Mouse (Mus musculus): Measurements from ENCODE around the gene Paqr3. TPM values are rescaled to one million over a fixed set of nuclear protein-coding genes. Genes with fewer than 3 reads are reported as not detected.

Paqr3 gene
- total RNA-seq, 2 experiments from 2014 or later = 26.4 to 27.4 TPM

GRCm38 (mm10) chr5:97087030-97087630 lies 24.3 kb downstream of the Paqr3 start:
- no peak for DNase-seq (ENCODE audit: low spot score in 2 of 2)

- DNase-seq (ENCODE audit: low spot score in 2 of 2) = no peak
These were observed 26.3 kb downstream of the Paqr3 start for GRCm38 (mm10) chr5:97085071-97085470.

GRCm38 (mm10) chr5:97084541-97084940 lies 26.9 kb downstream of the Paqr3 start:
- DNase-seq (ENCODE audit: low spot score in 2 of 2) = no peak

GRCm38 (mm10) chr5:97083701-97084100 lies 27.7 kb downstream of the Paqr3 start:
- DNase-seq (ENCODE audit: low spot score in 2 of 2) = no peak

- DNase-seq (ENCODE audit: low spot score in 2 of 2) = peak in 1 of 2 experiments; percentile 52
These were observed 29.9 kb downstream of the Paqr3 start for GRCm38 (mm10) chr5:97081481-97081880.

- DNase-seq (ENCODE audit: low spot score in 2 of 2) = no peak
These were observed 32.8 kb downstream of the Paqr3 start for GRCm38 (mm10) chr5:97078641-97079040.

GRCm38 (mm10) chr5:97077676-97078075 lies 33.7 kb downstream of the Paqr3 start:
- DNase-seq (ENCODE audit: low spot score in 2 of 2) = no peak

GRCm38 (mm10) chr5:97076167-97076566 lies 35.2 kb downstream of the Paqr3 start:
- no peak for DNase-seq (ENCODE audit: low spot score in 2 of 2)

- no peak for DNase-seq (ENCODE audit: low spot score in 2 of 2)
These were observed 35.8 kb downstream of the Paqr3 start for GRCm38 (mm10) chr5:97075476-97076151.

- DNase-seq (ENCODE audit: low spot score in 2 of 2) = no peak
These were observed 45.6 kb downstream of the Paqr3 start for GRCm38 (mm10) chr5:97065746-97066145.

- DNase-seq (ENCODE audit: low spot score in 2 of 2) = no peak
These were observed 49.4 kb downstream of the Paqr3 start for GRCm38 (mm10) chr5:97062041-97062440.

GRCm38 (mm10) chr5:97060864-97061263 lies 50.5 kb downstream of the Paqr3 start:
- no peak for DNase-seq (ENCODE audit: low spot score in 2 of 2)

GRCm38 (mm10) chr5:97056791-97057450 lies 54.5 kb downstream of the Paqr3 start:
- DNase-seq (ENCODE audit: low spot score in 2 of 2) = no peak

- no peak for DNase-seq (ENCODE audit: low spot score in 2 of 2)
These were observed 55.0 kb downstream of the Paqr3 start for GRCm38 (mm10) chr5:97056359-97056758.

GRCm38 (mm10) chr5:97055511-97056068 lies 55.8 kb downstream of the Paqr3 start:
- peak in 1 of 2 experiments; percentile 82 for DNase-seq (ENCODE audit: low spot score in 2 of 2)

- DNase-seq (ENCODE audit: low spot score in 2 of 2) = no peak
These were observed 56.6 kb downstream of the Paqr3 start for GRCm38 (mm10) chr5:97054801-97055200.

GRCm38 (mm10) chr5:97054166-97054565 lies 57.2 kb downstream of the Paqr3 start:
- no peak for DNase-seq (ENCODE audit: low spot score in 2 of 2)

GRCm38 (mm10) chr5:97048905-97049304 lies 62.5 kb downstream of the Paqr3 start:
- DNase-seq (ENCODE audit: low spot score in 2 of 2) = no peak

- DNase-seq (ENCODE audit: low spot score in 2 of 2) = no peak
These were observed 64.7 kb downstream of the Paqr3 start for GRCm38 (mm10) chr5:97046680-97047079.

GRCm38 (mm10) chr5:97045260-97045659 lies 66.1 kb downstream of the Paqr3 start:
- DNase-seq (ENCODE audit: low spot score in 2 of 2) = no peak

All from layer of hippocampus, postnatal 14 days (tissue).